Mouse (Mus musculus) bone marrow macrophage, adult 2 months (primary cell): Measurements from ENCODE around the gene Gramd4. TPM values are rescaled to one million over a fixed set of nuclear protein-coding genes. Genes with fewer than 3 reads are reported as not detected.

Experiments used
- H3K27ac ChIP-seq: 2 replicates; pipeline ENCODE4 v1.5.1; 2012; ENCODE audit warnings: low read depth, low read length; ENCODE audit not compliant: insufficient read depth
- H3K4me1 ChIP-seq: 2 replicates; pipeline ENCODE4 v1.6.1; 2012; ENCODE audit warnings: low read length; ENCODE audit not compliant: control insufficient read depth, insufficient read depth
- H3K4me3 ChIP-seq: 2 replicates; pipeline ENCODE4 v1.5.1; 2012; ENCODE audit warnings: mild to moderate bottlenecking, low read length, moderate library complexity; ENCODE audit not compliant: insufficient read depth
- CTCF ChIP-seq: IDR thresholded peaks from 2 replicates; pipeline ENCODE4 v1.5.1; 2012; ENCODE audit warnings: low read depth, mild to moderate bottlenecking, low read length, moderate library complexity
- POLR2A ChIP-seq: IDR thresholded peaks from 2 replicates; pipeline ENCODE4 v1.6.1; 2012; ENCODE audit warnings: mild to moderate bottlenecking, low read depth, low read length, borderline replicate concordance
- polyA plus RNA-seq: library from polyadenylated mRNA; stranded (reverse); fragments of >200 nt; gene quantifications from 2 replicates; pipeline ENCODE4 v1.2.4, GENCODE M21; 2012; ENCODE audit not compliant: missing spikeins, insufficient read depth, insufficient read length

The Gramd4 gene
- polyA plus RNA-seq, 1 experiment, result 3.8 TPM

DNA sequence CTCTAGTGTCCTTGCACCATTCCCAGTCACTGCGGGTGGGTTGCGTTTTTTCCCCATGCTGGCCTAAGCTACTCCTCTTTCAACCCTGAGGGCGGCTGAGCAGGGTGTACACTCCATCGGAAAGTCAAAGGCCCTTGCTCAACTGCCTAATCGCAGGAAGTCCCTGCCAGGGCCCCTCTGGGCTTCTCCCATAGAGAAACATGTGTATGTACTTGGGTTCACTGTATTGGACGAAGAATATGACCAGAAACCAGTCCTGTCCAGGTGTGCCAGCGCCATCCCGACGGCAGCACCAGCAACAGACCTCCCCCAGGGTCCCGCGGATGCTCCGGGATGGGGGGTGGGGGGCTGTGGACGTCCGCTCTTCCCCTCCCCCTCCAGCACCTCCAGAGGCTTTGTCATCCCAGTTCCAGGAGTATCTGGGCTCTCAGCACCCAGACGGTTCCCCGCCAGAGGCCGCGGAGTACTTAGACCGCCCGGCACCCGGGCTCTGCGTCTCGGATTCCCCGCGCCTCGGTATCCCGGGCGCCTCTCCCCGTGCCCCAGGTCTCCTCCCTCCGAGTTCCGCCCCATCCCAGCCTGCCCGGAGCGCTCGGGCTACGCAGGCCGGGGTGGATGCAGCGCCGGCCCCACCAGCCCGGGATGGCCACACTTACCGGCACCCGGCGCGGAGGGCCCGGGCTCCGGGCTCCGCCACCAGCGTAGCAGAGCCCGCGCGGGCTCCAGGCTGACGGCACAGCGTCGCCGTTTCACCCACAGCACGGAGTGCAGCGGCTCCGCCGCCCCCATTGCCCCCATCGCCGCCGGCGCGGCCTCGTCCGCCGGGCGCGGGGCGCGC, 127.6 kb downstream of the Gramd4 start:
- H3K4me1 ChIP-seq, result peaks cover 51% of the 10 kb centered on the region
- H3K27ac ChIP-seq, result peak overlapping the region; percentile 89
- peak overlapping the region; percentile 74 for H3K4me3 ChIP-seq
- TF ChIP-seq CTCF (0 out of 2 replicates have a peak, but pooled peaks have one; percentile 21), POLR2A (peak; percentile 9; the same call in 1 of the 2 replicates)

DNA sequence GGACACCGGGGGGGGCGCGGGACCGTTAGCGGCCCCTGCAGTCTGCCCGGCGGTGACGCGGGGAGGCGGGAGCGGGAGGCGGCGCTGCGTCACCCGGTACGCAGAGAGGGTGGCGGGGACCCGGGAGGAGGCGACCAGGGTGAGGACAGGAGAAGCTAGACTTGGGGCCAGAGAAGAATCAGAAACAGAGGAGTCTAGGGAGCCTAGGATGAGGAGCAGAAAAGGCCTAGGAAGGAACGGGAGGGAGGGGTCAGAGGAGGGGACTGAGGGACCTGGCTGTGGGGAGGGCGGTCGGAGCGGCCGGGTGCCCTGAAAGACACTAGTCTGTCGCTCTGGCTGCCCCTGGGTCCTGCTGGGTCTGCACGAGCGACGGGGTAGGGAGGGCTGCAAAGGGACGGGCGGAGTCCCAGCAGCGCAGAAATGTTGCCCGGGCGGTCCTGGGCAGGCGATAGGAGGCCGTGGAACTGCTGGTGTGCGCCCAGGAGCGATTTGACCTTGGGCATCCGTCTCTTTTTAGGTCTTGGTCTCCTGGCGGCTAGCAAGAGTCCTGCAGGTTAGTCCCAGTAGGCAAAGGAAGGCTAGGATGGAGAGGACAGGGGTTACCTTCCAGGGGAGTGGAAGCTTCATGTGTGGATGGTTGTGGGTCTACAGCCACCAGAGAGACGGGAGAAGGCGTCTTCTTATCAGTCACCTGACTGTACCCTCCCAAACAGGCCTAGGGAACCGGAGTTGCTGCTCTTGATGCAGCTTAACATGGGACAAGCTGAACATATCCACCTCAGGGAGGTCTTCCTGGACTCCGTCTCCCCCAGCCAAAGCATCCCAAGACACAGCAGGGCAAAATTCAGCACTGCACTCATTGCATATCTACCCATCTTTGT, 128.4 kb downstream of the Gramd4 start, which contains the start of gene Cerk:
Gene Cerk, minus strand, starts transcription at position 453 of the 881 bp plus-strand sequence.
- peak within 1 kb of the TSS; percentile 74 for H3K4me3 ChIP-seq
- H3K4me1 ChIP-seq, result peaks cover 53% of the 10 kb centered on the region
- peak within 1 kb of the TSS; percentile 89 for H3K27ac ChIP-seq
- TF ChIP-seq CTCF (peak; percentile 35; the same call in 1 of the 2 replicates), POLR2A (no peak; the same call in 1 of the 2 replicates)

DNA sequence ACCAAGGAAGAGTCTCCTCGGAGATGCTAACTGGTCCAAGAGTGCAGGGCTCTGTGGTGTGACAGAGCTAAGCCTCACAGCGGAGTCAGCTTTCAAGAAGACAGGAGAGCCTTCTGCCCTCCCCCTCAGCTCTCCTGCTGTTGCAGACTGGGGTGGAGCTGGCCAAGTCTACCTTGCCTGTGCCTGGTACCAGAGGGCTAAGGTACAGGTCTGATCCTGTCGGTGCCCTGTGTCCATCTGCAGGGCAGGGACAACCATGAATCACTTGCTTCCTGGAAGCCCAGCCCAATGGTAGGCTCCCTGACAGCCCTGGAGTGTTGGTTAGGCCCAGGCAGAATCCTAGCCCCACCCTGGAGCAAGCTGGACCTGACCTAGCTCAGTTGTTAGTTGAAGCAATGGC, 129.2 kb downstream of the Gramd4 start:
- TF ChIP-seq CTCF (0 out of 2 replicates have a peak, but pooled peaks have one; percentile 11), POLR2A (0 out of 2 replicates have a peak, but pooled peaks have one; percentile 17)

More for the DNA sequence above, 129.2 kb downstream of the Gramd4 start:
- Histone ChIP-seq H3K4me1 (peaks cover 54% of the 10 kb centered on the region), H3K4me3 (peak overlapping the region; percentile 74), H3K27ac (peak overlapping the region; percentile 89)

Other genes starting within 250 kb of the Gramd4 start
- gene Cdpf1, start 246.0 kb upstream of the Gramd4 start, polyA plus RNA-seq, result 13.8 and 17.9 TPM in 2 replicates
- gene Pkdrej, start 236.0 kb upstream of the Gramd4 start, polyA plus RNA-seq, result not detected in 2 replicates
- gene Ttc38, start 225.4 kb upstream of the Gramd4 start, polyA plus RNA-seq, result 11.5 and 12.6 TPM in 2 replicates
- 11.3 and 12.1 TPM in 2 replicates for gene Gtse1, start 197.9 kb upstream of the Gramd4 start, polyA plus RNA-seq
- gene Trmu, start 178.4 kb upstream of the Gramd4 start, polyA plus RNA-seq, result 11.5 and 17.0 TPM in 2 replicates
- 0.15 and 0.28 TPM in 2 replicates for gene Celsr1, start 23.9 kb upstream of the Gramd4 start, polyA plus RNA-seq
- 103 and 111 TPM in 2 replicates for gene Cerk, start 128.4 kb downstream of the Gramd4 start, polyA plus RNA-seq
- 37.2 and 39.8 TPM in 2 replicates for gene Tbc1d22a, start 156.8 kb downstream of the Gramd4 start, polyA plus RNA-seq